Mouse (Mus musculus) forebrain, embryonic 14.5 days (tissue): ENCODE results near the gene Abr. TPM values are rescaled to one million over a fixed set of nuclear protein-coding genes. Genes with fewer than 3 reads are reported as not detected.

Experiments used
- ATAC-seq: fragments of 200-750 bp; cut with Nextera tagmentation; 2 replicates; pipeline ENCODE4 v1.8.0; 2017; ENCODE audit warnings: mild to moderate bottlenecking, moderate library complexity
- DNase-seq: peaks from one replicate; pipeline ENCODE4 v3.0.0-alpha.2; 2015; ENCODE audit warnings: low spot score
- H3K27ac ChIP-seq: fragments of 300-500 bp; sonication (generic); 2 replicates; pipeline ENCODE4 v1.5.1; 2014; ENCODE audit warnings: low read depth, mild to moderate bottlenecking, control low read depth, low read length, moderate library complexity
- H3K27me3 ChIP-seq: fragments of 300-500 bp; sonication (generic); replicated peaks from 2 replicates; pipeline ENCODE4 v1.6.1; 2014; ENCODE audit warnings: low read length, control low read depth, mixed read lengths; ENCODE audit not compliant: control insufficient read depth, insufficient read depth
- H3K36me3 ChIP-seq: fragments of 300-500 bp; sonication (generic); 2 replicates; pipeline ENCODE4 v1.6.1; 2014; ENCODE audit warnings: low read length, control low read depth; ENCODE audit not compliant: control insufficient read depth, insufficient read depth
- H3K4me1 ChIP-seq: fragments of 300-500 bp; sonication (generic); 2 replicates; pipeline ENCODE4 v1.6.1; 2014; ENCODE audit warnings: antibody characterized with exemption, low read length, control low read depth; ENCODE audit not compliant: control insufficient read depth, insufficient read depth
- H3K4me2 ChIP-seq: fragments of 300-500 bp; sonication (generic); 2 replicates; pipeline ENCODE4 v1.6.1; 2014; ENCODE audit warnings: mild to moderate bottlenecking, control low read depth, low read length
- H3K4me3 ChIP-seq: fragments of 300-500 bp; sonication (generic); 2 replicates; pipeline ENCODE4 v1.5.1; 2014; ENCODE audit warnings: low read depth, low read length, control low read depth
- H3K9ac ChIP-seq: fragments of 300-500 bp; sonication (generic); 2 replicates; pipeline ENCODE4 v1.6.1; 2014; ENCODE audit warnings: mild to moderate bottlenecking, low read length, control low read depth, moderate library complexity
- H3K9me3 ChIP-seq: fragments of 300-500 bp; sonication (generic); replicated peaks from 2 replicates; pipeline ENCODE4 v1.6.1; 2016; ENCODE audit warnings: low read length, control low read depth, mixed read lengths; ENCODE audit not compliant: control insufficient read depth
- WGBS: fragments of 180-500 bp; shearing (Covaris S2); extraction: QIAGEN DNeasy Blood & Tissue Kit; methylation state at CpG from one replicate; pipeline ENCODE4 v1.1.7; 2014; 5-methylcytosine and 5-hydroxymethylcytosine counted together
- polyA plus RNA-seq: library from polyadenylated mRNA; unstranded; fragments of >200 nt; fragmentation: Nextera tagmentation; extraction: Ambion mirVana; gene quantifications from 2 replicates; pipeline ENCODE4 v1.2.1, GENCODE M21; 2014

Gene Abr
- polyA plus RNA-seq, 1 experiment from 2014 or later, result 88.8 TPM

DNA sequence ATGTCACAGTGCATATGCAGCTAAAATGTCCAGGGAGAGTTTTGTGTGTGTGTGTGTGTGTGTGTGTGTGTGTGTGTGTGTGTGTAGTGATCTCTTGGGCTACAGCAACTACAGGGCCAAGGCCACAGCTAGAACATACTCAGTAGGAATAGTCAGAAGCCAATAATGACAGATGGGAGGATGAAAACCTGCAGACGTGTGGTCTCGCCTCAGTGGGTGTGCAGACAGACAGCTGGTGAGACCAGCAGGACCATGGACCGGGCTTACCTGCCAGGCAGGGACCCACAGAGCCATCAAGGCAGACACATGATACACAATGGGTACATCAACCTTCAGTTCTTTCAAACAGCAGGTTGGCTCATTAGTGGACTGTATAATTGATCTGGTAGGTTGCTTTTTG lies 84.7 kb downstream of the Abr start:
- DNase-seq (peak; percentile 42), ATAC-seq (no peak)
- 0 out of 2 replicates have a peak, but pooled peaks cover 2% of the 10 kb centered on the region for H3K4me1 ChIP-seq
- H3K9ac ChIP-seq, result no peak overlapping the region
- 44% methylated on average over 3 of the region's 3 CpGs for WGBS
- no peak overlapping the region for H3K4me3 ChIP-seq
- no peak overlapping the region for H3K4me2 ChIP-seq
- H3K27me3 ChIP-seq, result no peaks in the 10 kb centered on the region
- no peaks in the 10 kb centered on the region for H3K9me3 ChIP-seq
- H3K36me3 ChIP-seq, result no peaks in the 10 kb centered on the region
- H3K27ac ChIP-seq, result no peak overlapping the region

DNA sequence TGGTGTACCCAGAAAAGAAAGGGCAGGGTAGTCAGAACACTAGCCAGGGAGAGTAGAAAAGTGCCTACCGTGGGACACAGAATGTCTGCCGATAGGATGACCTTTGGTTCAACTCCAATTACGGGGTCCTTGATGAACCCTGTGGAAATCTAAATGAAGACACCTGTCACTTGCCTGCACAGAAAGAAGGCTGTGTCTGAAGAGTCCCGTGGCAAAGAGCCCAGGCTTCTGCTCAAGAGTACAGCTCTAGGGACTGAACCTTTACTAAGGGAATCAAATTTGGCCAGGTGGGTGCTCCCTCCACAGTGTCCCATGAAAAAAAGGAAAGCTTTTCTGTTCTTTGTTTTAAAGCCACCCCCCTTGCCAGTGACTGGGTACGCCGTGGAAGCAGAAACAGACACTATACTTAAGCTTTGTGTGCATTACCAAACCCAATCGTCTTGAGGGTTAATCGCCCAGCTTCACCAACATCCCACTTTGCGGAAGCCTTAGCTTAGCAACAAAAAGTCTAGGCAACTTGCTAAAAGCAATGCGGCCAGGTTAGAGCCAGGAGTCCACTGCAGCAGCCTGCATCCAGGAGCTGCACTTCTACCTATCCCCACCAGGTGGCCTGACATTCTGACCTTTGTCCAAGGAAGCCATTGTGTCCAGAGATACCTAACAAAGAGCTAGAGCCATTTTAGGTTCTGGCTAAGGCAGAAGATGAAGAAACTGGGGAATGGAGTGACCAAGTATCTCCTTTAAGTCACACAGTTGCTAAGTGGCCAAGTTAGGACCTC lies 85.3 kb downstream of the Abr start:
- H3K36me3 ChIP-seq, result no peaks in the 10 kb centered on the region
- no peak overlapping the region for H3K4me3 ChIP-seq
- 79% methylated on average over 10 of the region's 10 CpGs for WGBS
- H3K9me3 ChIP-seq, result no peaks in the 10 kb centered on the region
- ATAC-seq (no peak), DNase-seq (no peak)
- H3K4me1 ChIP-seq, result 0 out of 2 replicates have a peak, but pooled peaks cover 2% of the 10 kb centered on the region
- no peak overlapping the region for H3K9ac ChIP-seq
- no peak overlapping the region for H3K4me2 ChIP-seq
- no peak overlapping the region for H3K27ac ChIP-seq
- H3K27me3 ChIP-seq, result no peaks in the 10 kb centered on the region

DNA sequence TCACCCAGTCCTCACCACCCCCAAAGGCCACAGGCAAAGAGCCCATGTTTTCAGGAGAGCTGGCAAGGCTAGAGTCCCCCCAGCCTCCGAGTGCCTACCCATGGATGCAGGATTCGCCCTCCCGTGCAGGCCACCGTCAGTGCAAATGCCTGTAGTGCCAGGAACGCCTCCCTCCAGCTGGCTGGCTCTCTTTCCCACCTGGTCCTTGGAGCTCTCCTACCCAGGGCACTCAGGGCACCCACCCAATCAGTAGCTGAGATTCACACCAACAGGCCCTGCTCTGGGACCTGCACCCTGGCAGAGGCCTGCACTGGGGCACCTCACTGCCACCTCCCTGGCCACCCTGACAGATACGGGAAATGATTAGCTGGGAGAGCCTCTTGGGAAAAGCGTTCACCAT lies 90.1 kb downstream of the Abr start:
- H3K4me2 ChIP-seq, result no peak overlapping the region
- H3K4me1 ChIP-seq, result peaks cover 14% of the 10 kb centered on the region
- H3K9ac ChIP-seq, result no peak overlapping the region
- H3K4me3 ChIP-seq, result no peak overlapping the region
- ATAC-seq (no peak), DNase-seq (no peak)
- H3K36me3 ChIP-seq, result no peaks in the 10 kb centered on the region
- H3K27ac ChIP-seq, result no peak overlapping the region
- H3K9me3 ChIP-seq, result no peaks in the 10 kb centered on the region
- H3K27me3 ChIP-seq, result no peaks in the 10 kb centered on the region
- 87% methylated on average over 7 of the region's 7 CpGs for WGBS

DNA sequence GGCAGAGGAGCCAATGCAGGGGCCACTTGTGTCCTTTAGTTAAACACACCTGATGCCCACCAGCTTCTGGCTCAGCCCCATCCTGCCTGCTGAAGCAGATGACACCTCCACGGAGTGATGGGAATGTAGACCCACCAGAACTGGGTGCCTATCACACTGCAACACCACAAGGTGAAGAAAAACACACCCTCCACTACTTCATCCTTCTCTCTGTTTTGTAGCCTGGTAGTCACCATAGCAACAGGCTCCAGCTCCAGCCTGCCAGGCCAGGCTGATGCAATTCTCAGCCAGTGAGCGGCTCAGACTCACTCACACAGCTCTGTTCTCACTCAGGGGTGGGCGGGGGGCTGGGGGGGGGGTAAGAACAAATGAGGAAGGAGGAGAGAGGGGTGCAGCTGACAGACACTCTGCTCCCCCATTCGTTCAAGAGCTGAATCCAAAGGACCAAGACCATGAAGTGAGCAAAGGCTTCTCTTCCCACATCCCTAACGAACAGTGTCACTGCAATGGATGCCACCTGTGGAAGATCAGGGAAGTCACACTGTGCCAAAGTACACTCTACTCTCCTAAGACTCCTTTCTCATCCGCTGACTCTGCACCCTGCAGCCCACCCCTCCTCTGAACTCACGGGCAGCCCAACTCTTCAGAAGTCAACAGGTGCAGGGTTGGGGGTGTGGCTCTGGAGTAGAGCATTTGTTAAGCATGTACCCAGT lies 91.0 kb downstream of the Abr start:
- H3K27ac ChIP-seq, result peak overlapping the region; percentile 40; the same call in 1 of the 2 replicates
- H3K4me2 ChIP-seq, result no peak overlapping the region
- no peaks in the 10 kb centered on the region for H3K9me3 ChIP-seq
- H3K4me1 ChIP-seq, result peaks cover 14% of the 10 kb centered on the region
- H3K4me3 ChIP-seq, result no peak overlapping the region
- H3K36me3 ChIP-seq, result no peaks in the 10 kb centered on the region
- 25% methylated on average over 7 of the region's 7 CpGs for WGBS
- ATAC-seq (peak; percentile 87), DNase-seq (peak; percentile 78)
- no peaks in the 10 kb centered on the region for H3K27me3 ChIP-seq
- H3K9ac ChIP-seq, result no peak overlapping the region

DNA sequence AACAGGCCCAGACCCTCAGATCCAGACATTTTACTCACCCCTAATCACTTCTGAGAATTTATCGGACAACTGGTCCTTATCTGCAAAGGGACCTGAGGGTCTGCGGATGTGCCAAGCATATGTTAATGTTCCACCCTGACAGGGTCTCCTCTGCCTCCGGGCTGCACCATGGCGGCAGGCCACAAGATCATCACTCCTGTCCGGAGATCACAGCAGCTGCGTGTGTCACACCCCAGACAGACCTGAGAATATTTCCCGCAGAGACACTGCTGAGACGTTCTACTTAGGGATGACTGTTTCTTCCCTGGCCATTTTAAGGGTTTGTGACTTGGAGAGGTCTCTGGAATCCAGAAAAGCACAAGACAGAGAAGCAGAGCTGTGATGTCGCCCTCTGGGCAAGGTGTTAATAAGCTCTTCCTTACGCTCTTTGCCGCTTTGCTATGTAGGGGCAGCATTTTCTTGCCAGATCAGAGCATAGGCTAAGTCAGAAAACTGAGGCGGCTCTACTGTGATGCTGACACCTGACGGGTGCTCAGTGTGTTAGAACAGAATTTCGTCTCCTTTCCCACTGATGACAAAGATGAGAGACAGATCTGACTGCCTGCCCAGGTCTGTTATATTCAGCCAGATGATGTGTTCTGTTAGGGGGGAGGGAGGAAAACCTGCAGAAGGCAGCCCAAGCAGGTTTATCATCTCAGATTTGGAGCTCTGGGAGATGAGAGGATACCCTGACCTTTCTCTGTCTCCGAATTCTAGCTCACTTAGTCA lies 91.8 kb downstream of the Abr start:
- no peaks in the 10 kb centered on the region for H3K36me3 ChIP-seq
- H3K9me3 ChIP-seq, result no peaks in the 10 kb centered on the region
- H3K4me2 ChIP-seq, result no peak overlapping the region
- no peak overlapping the region for H3K4me3 ChIP-seq
- H3K9ac ChIP-seq, result no peak overlapping the region
- H3K4me1 ChIP-seq, result peaks cover 14% of the 10 kb centered on the region
- ATAC-seq, result no peak
- 79% methylated on average over 15 of the region's 15 CpGs for WGBS
- no peaks in the 10 kb centered on the region for H3K27me3 ChIP-seq
- peak overlapping the region; percentile 40; the same call in 1 of the 2 replicates for H3K27ac ChIP-seq
- DNase-seq, result no peak

DNA sequence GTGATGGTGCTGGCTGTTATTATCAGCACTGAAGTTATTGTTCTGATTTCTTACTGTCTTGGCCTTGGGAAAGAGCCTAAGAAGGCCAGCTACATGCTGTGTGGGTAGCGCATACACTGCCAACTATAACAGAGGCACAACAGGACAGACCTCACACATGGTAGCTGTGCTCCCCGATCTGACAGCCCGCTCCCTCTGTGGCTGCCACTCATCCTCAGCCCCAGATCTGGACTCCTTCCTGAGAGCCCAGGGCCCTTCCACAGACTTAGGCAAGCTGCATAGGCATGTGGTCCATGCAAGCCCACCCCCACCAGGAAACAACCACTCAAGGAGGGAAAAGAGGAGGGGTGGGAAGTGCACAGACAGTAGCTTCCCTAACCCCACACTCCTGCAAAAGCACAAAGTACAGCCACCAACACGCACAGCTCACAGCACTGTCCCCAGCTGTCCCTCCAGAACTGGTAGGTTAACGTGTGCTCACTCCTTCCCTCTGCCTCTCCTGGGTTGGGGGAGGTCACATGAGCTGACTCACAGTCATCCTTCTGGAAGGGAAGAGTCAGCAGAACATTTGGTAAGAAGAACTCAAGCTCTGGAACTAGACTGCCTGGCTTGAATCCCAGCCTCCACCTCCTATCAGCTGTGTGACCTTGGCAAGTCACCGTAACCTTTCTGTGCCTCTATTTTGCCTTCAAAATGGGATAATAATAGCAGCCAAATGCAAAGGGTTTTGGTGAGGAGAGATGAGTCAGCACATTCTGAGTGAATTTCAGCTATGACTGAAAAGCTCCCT lies 92.6 kb downstream of the Abr start:
- 71% methylated on average over 6 of the region's 6 CpGs for WGBS
- no peak for ATAC-seq

DNA sequence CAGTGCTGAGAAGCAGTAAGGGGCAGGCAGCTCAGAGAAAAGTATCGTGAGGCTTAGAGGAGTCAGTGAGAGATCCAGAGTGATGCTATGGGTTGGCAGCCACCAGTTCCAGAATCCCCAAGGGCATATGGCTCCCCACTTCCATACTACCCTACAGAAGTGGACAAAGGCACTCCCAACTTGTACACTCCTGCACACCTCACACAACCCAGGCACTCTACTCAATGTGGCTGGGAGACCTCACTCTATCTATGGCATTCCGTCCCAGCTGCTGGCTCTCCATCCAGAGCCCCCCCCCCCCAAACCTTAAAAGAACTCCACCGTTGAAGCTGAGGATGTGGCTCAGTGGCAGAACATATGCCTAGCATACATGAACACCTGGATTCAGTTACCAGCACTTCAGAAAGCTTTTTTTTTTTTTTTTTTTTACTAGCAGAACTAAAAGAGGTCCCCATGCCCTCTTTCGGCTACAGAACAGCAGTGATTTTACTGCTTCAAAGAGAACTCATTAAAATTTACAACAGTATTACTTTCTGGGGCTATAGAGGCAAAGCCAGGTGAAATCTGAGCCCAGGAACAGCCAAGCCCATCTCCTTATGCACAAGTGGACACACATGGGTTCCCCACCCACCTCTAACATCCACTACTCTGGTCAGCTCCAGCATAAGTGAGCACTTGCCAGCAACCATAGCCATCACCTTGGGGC lies 96.3 kb downstream of the Abr start:
- H3K4me3 ChIP-seq, result no peak overlapping the region

More for the DNA sequence above, 92.6 kb downstream of the Abr start:
- Histone ChIP-seq H3K4me2 (no peak overlapping the region), H3K9ac (no peak overlapping the region), H3K4me1 (peaks cover 14% of the 10 kb centered on the region), H3K27me3 (no peaks in the 10 kb centered on the region), H3K4me3 (no peak overlapping the region), H3K36me3 (no peaks in the 10 kb centered on the region), H3K9me3 (no peaks in the 10 kb centered on the region), H3K27ac (peak overlapping the region; percentile 55; the same call in 1 of the 2 replicates)
- DNase-seq, result no peak

DNA sequence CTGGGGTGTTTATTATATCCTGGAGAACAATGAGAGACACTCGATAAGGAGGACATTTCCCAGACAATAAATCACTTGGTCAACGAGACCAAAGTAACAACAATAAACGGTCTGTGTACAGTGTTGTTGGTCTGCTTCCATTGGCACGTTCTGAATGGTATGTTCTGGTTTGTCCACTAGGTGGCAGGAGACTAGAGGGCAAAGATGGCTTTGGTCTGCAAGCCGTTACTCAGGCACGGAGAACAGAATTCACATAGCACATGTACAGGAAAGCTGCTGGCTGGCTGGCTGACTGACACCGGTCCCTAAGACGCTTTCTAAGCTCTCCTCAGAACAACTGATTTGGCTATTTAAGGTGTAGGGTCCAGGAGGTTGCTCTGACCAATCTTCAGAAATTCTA lies 97.2 kb downstream of the Abr start:
- no peaks in the 10 kb centered on the region for H3K36me3 ChIP-seq
- DNase-seq, result peak; percentile 91

More for the DNA sequence above, 96.3 kb downstream of the Abr start:
- H3K36me3 ChIP-seq, result no peaks in the 10 kb centered on the region
- H3K9me3 ChIP-seq, result no peaks in the 10 kb centered on the region
- no peaks in the 10 kb centered on the region for H3K27me3 ChIP-seq
- no peak overlapping the region for H3K9ac ChIP-seq
- H3K27ac ChIP-seq, result no peak overlapping the region
- WGBS, result 92% methylated on average over 4 of the region's 4 CpGs
- peaks cover 10% of the 10 kb centered on the region for H3K4me1 ChIP-seq
- H3K4me2 ChIP-seq, result no peak overlapping the region
- ATAC-seq, result no peak
- no peak for DNase-seq

More for the DNA sequence above, 97.2 kb downstream of the Abr start:
- Histone ChIP-seq H3K4me3 (no peak overlapping the region), H3K27ac (no peak overlapping the region), H3K9ac (no peak overlapping the region), H3K4me2 (no peak overlapping the region), H3K27me3 (no peaks in the 10 kb centered on the region), H3K4me1 (peaks cover 9% of the 10 kb centered on the region; the same call in 1 of the 2 replicates), H3K9me3 (no peaks in the 10 kb centered on the region)
- peak; percentile 52; the same call in 1 of the 2 replicates for ATAC-seq
- WGBS, result 20% methylated on average over 8 of the region's 8 CpGs
